Mouse (Mus musculus): Measurements from ENCODE around the gene Pin1rt1. TPM values are rescaled to one million over a fixed set of nuclear protein-coding genes. Genes with fewer than 3 reads are reported as not detected.

The Pin1rt1 gene
- not detected in 2 replicates for polyA plus RNA-seq (2012)

- TF ChIP-seq GATA1 (IDR thresholded peaks at IDR 0.05; ENCODE audit: low read length) = no peak
Measured at GRCm38 (mm10) chr2:104716279-104716678, at the start of gene Pin1rt1. Gene Pin1rt1 (minus strand): TSS chr2:104716379.

- TF ChIP-seq GATA1 (IDR thresholded peaks at IDR 0.05; ENCODE audit: low read length) = no peak
Measured at GRCm38 (mm10) chr2:104764018-104764417, 47.8 kb upstream of the Pin1rt1 start.

- TF ChIP-seq GATA1 (IDR thresholded peaks at IDR 0.05; ENCODE audit: low read length) = no peak
Measured at GRCm38 (mm10) chr2:104763134-104763703, 47.0 kb upstream of the Pin1rt1 start.

GRCm38 (mm10) chr2:104750611-104751010, 34.4 kb upstream of the Pin1rt1 start:
- no peak for TF ChIP-seq GATA1 (IDR thresholded peaks at IDR 0.05; ENCODE audit: low read length)

- TF ChIP-seq GATA1 (IDR thresholded peaks at IDR 0.05; ENCODE audit: low read length) = no peak
Measured at GRCm38 (mm10) chr2:104748652-104749183, 32.5 kb upstream of the Pin1rt1 start.

- TF ChIP-seq GATA1 (IDR thresholded peaks at IDR 0.05; ENCODE audit: low read length) = no peak
Measured at GRCm38 (mm10) chr2:104746251-104746650, 30.1 kb upstream of the Pin1rt1 start.

GRCm38 (mm10) chr2:104743971-104744370, 27.8 kb upstream of the Pin1rt1 start:
- no peak for TF ChIP-seq GATA1 (IDR thresholded peaks at IDR 0.05; ENCODE audit: low read length)

GRCm38 (mm10) chr2:104743160-104743559, 27.0 kb upstream of the Pin1rt1 start:
- TF ChIP-seq GATA1 (IDR thresholded peaks at IDR 0.05; ENCODE audit: low read length) = no peak

GRCm38 (mm10) chr2:104742741-104743064, 26.5 kb upstream of the Pin1rt1 start, which contains the start of gene Depdc7:
Gene Depdc7 (minus strand): TSS chr2:104742878.
- TF ChIP-seq GATA1 (IDR thresholded peaks at IDR 0.05; ENCODE audit: low read length) = no peak

GRCm38 (mm10) chr2:104741896-104742740, 25.9 kb upstream of the Pin1rt1 start:
- TF ChIP-seq GATA1 (IDR thresholded peaks at IDR 0.05; ENCODE audit: low read length) = no peak

- TF ChIP-seq GATA1 (IDR thresholded peaks at IDR 0.05; ENCODE audit: low read length) = no peak
Measured at GRCm38 (mm10) chr2:104741015-104741758, 25.0 kb upstream of the Pin1rt1 start.

GRCm38 (mm10) chr2:104740248-104740949, 24.2 kb upstream of the Pin1rt1 start:
- no peak for TF ChIP-seq GATA1 (IDR thresholded peaks at IDR 0.05; ENCODE audit: low read length)

- no peak for TF ChIP-seq GATA1 (IDR thresholded peaks at IDR 0.05; ENCODE audit: low read length)
Measured at GRCm38 (mm10) chr2:104739691-104740090, 23.5 kb upstream of the Pin1rt1 start.

- TF ChIP-seq GATA1 (IDR thresholded peaks at IDR 0.05; ENCODE audit: low read length) = no peak
Measured at GRCm38 (mm10) chr2:104736241-104736640, 20.1 kb upstream of the Pin1rt1 start.

GRCm38 (mm10) chr2:104732562-104733256, 16.5 kb upstream of the Pin1rt1 start:
- no peak for TF ChIP-seq GATA1 (IDR thresholded peaks at IDR 0.05; ENCODE audit: low read length)
